ENCODE assay signal across 8 mouse cellular contexts in genomic region chr7:19558965-19559364, GRCm38 (mm10). TPM values are rescaled to one million over a fixed set of nuclear protein-coding genes. Genes with fewer than 3 reads are reported as not detected.
A peak's percentile ranks its signal among the peaks of the same experiment; 100 is the strongest.
DNase-seq lines count a peak whose midpoint lies in the region; ATAC-seq and TF ChIP-seq lines count a peak whose summit lies in the region.

No protein-coding gene starts in this region.

- H3K9me3 ChIP-seq in ES-E14 (ENCODE audit: control insufficient read depth, insufficient read depth, low read depth, low read length), result no peaks in the 10 kb centered on the region
- H3K9me3 ChIP-seq in hindbrain, embryonic 15.5 days, result no peaks in the 10 kb centered on the region
- H3K9me3 ChIP-seq in midbrain, postnatal 0 days (ENCODE audit: low read length), result no peaks in the 10 kb centered on the region

- WGBS in heart, adult 2 months, result 62% methylated on average over 2 of the region's 2 CpGs
- WGBS in hindbrain, embryonic 15.5 days, result 44% methylated on average over 2 of the region's 2 CpGs
- WGBS in midbrain, postnatal 0 days, result 51% methylated on average over 2 of the region's 2 CpGs

- no peak for ATAC-seq in hindbrain, embryonic 15.5 days (ENCODE audit: low FRiP score, low read depth)
- no peak for ATAC-seq in midbrain, postnatal 0 days (ENCODE audit: low FRiP score)
- no peak for ATAC-seq in monocyte, adult 5-6 weeks (replicated peaks; ENCODE audit: insufficient number of reproducible peaks, low FRiP score, low TSS enrichment, poor library complexity, severe bottlenecking)

- intact Hi-C loops in heart, adult 2 months (cut with DNase I), result no loop called here
- intact Hi-C loops in heart, postnatal 10 days (cut with DNase I), result no loop called here

- H3K36me3 ChIP-seq in heart, adult 2 months (ENCODE audit: control insufficient read depth, insufficient read depth, low read length), result no peaks in the 10 kb centered on the region; the same call in none of the 2 replicates
- H3K36me3 ChIP-seq in ES-E14 (ENCODE audit: control insufficient read depth, insufficient read depth, low read length, poor library complexity, severe bottlenecking), result peaks cover 16% of the 10 kb centered on the region; the same call in 1 of the 2 replicates
- H3K36me3 ChIP-seq in hindbrain, embryonic 15.5 days, result peaks cover under 1% of the 10 kb centered on the region
- H3K36me3 ChIP-seq in midbrain, postnatal 0 days (ENCODE audit: insufficient read depth, low read length), result peaks cover 6% of the 10 kb centered on the region; the same call in 1 of the 2 replicates

- peak; percentile 63 for TF ChIP-seq CTCF in heart, adult 2 months (IDR thresholded peaks at IDR 0.05)
- peak; percentile 68 for TF ChIP-seq CTCF in midbrain, postnatal 0 days (IDR thresholded peaks at IDR 0.05)

- no peaks in the 10 kb centered on the region for H3K27me3 ChIP-seq in heart, adult 2 months (ENCODE audit: control insufficient read depth, insufficient read depth, low read length)
- no peaks in the 10 kb centered on the region for H3K27me3 ChIP-seq in hindbrain, embryonic 15.5 days
- H3K27me3 ChIP-seq in midbrain, postnatal 0 days (ENCODE audit: insufficient read depth, low read length), result no peaks in the 10 kb centered on the region

- H3K4me2 ChIP-seq in hindbrain, embryonic 15.5 days, result peak overlapping the region; percentile 95
- peak overlapping the region; percentile 18; the same call in 1 of the 2 replicates for H3K4me2 ChIP-seq in midbrain, postnatal 0 days (ENCODE audit: low read depth, low read length, poor library complexity, severe bottlenecking)

- TF ChIP-seq POLR2A in heart, adult 2 months (IDR thresholded peaks at IDR 0.05; ENCODE audit: insufficient read depth, low read depth, low read length), result no peak

- H3K27ac ChIP-seq in heart, adult 2 months, result peak overlapping the region; percentile 57
- no peak overlapping the region for H3K27ac ChIP-seq in ES-E14 (ENCODE audit: insufficient read depth, low read depth, low read length, poor library complexity, severe bottlenecking)
- H3K27ac ChIP-seq in hindbrain, embryonic 15.5 days (replicated peaks), result no peak overlapping the region
- no peak overlapping the region for H3K27ac ChIP-seq in midbrain, postnatal 0 days (ENCODE audit: low read depth, low read length)

- peaks cover 42% of the 10 kb centered on the region for H3K4me1 ChIP-seq in heart, adult 2 months (ENCODE audit: control insufficient read depth, insufficient read depth, low read length)
- peaks cover 2 to 8% of the 10 kb centered on the region in 2 experiments; a peak in 1 of 4 replicates for H3K4me1 ChIP-seq in ES-E14 (ENCODE audit: control insufficient read depth in 2 of 2, insufficient read depth in 2 of 2, low read length in 2 of 2, poor library complexity in 1 of 2)
- peaks cover 63% of the 10 kb centered on the region for H3K4me1 ChIP-seq in hindbrain, embryonic 15.5 days (replicated peaks)
- H3K4me1 ChIP-seq in midbrain, postnatal 0 days (ENCODE audit: insufficient read depth, low read length), result peaks cover 13% of the 10 kb centered on the region

- in situ Hi-C loops in ES-E14 (cut with MboI; ENCODE audit: low sequenced_read_pairs in 2 of 2, unreplicated experiment in 2 of 2), result no loop called here

- H3K4me3 ChIP-seq in heart, adult 2 months, result no peak overlapping the region
- no peak overlapping the region for H3K4me3 ChIP-seq in ES-E14 (ENCODE audit: insufficient read depth in 1 of 2, low read depth in 1 of 2, low read length in 2 of 2, poor library complexity in 1 of 2, severe bottlenecking in 1 of 2)
- no peak overlapping the region for H3K4me3 ChIP-seq in hindbrain, embryonic 15.5 days
- no peak overlapping the region for H3K4me3 ChIP-seq in midbrain, postnatal 0 days (ENCODE audit: low read depth, low read length)

- DNase-seq in heart, adult 2 months, result no peak
- DNase-seq in heart, postnatal 10 days, result no peak
- DNase-seq in ES-E14 (ENCODE audit: low read depth, low spot score), result peak; percentile 51
- DNase-seq in midbrain, postnatal 0 days (ENCODE audit: low spot score), result no peak
- no peak for DNase-seq in heart, adult 18-20 months
- DNase-seq in spleen, adult 12 weeks (ENCODE audit: low spot score), result no peak

- no peak for TF ChIP-seq EP300 in heart, adult 2 months (IDR thresholded peaks at IDR 0.05; ENCODE audit: insufficient read depth, low read depth, low read length)

- no peak overlapping the region for H3K9ac ChIP-seq in heart, adult 2 months (ENCODE audit: low read depth, low read length)
- no peak overlapping the region for H3K9ac ChIP-seq in ES-E14 (ENCODE audit: insufficient read depth, low read depth, low read length, poor library complexity, severe bottlenecking)
- H3K9ac ChIP-seq in hindbrain, embryonic 15.5 days, result no peak overlapping the region
- 0 out of 2 replicates have a peak overlapping the region, but pooled peaks have one; percentile 4 for H3K9ac ChIP-seq in midbrain, postnatal 0 days (replicated peaks; ENCODE audit: low read length, poor library complexity, severe bottlenecking)

- peaks cover 12% of the 10 kb centered on the region for H3K79me2 ChIP-seq in heart, adult 2 months (replicated peaks; ENCODE audit: control insufficient read depth, insufficient read depth, low read length)

TF ChIP-seq in ES-E14, 5 proteins besides CTCF, POLR2A, EP300 and RAD21:
- TF ChIP-seq HCFC1 (IDR thresholded peaks at IDR 0.05; ENCODE audit: borderline replicate concordance, insufficient read depth, low read length) (no peak), CHD2 (IDR thresholded peaks at IDR 0.05; ENCODE audit: low read depth, low read length) (no peak), ZNF384 (IDR thresholded peaks at IDR 0.05; ENCODE audit: low read depth, low read length) (no peak), MAFK (IDR thresholded peaks at IDR 0.05; ENCODE audit: insufficient read depth, low read depth, low read length) (no peak), ZC3H11A (IDR thresholded peaks at IDR 0.05; ENCODE audit: borderline replicate concordance, low read depth, low read length) (no peak)

RNA-seq across cellular contexts. Expression of gene Ppp1r37, which starts 3.9 kb away (rescaled TPM):
- total RNA-seq in heart, adult 2 months (2021), result 10 to 100 TPM; 58.0 to 69.5 TPM
- polyA plus RNA-seq in heart, adult 2 months (2012; rRNA removed), result 56.0 and 66.4 TPM in 2 replicates
- total RNA-seq in heart, postnatal 10 days (2021), result 10 to 100 TPM; 43.1 to 46.2 TPM
- 25.3 and 37.7 TPM in 2 replicates for total RNA-seq in ES-E14 (2012; rRNA removed)
- polyA plus RNA-seq in hindbrain, embryonic 15.5 days (2015; fragmentation: Nextera tagmentation; extraction: Ambion mirVana), result 42.5 and 46.6 TPM in 2 replicates
- total RNA-seq in midbrain, postnatal 0 days (2014; rRNA removed), result 114 and 127 TPM in 2 replicates
- polyA plus RNA-seq in midbrain, postnatal 0 days (2015; fragmentation: Nextera tagmentation; extraction: Ambion mirVana), result 27.8 and 28.1 TPM in 2 replicates
- 8.9 to 26.0 TPM (median 18.8 TPM) in 3 replicates for total RNA-seq in monocyte, adult 5-6 weeks (2017)
- total RNA-seq in heart, adult 18-20 months (2021), result 10 to 100 TPM; 61.1 to 63.1 TPM

RNA-seq across cellular contexts. Expression of gene Zfp296, which starts 18.1 kb away (rescaled TPM):
- total RNA-seq in heart, adult 2 months (2021), result under 1 TPM; 0.42 to 0.43 TPM
- polyA plus RNA-seq in heart, adult 2 months (2012; rRNA removed), result 0.82 and 1.0 TPM in 2 replicates
- total RNA-seq in heart, postnatal 10 days (2021), result not detected
- total RNA-seq in ES-E14 (2012; rRNA removed), result 32.2 and 35.3 TPM in 2 replicates
- 0.19 and 0.47 TPM in 2 replicates for polyA plus RNA-seq in hindbrain, embryonic 15.5 days (2015; fragmentation: Nextera tagmentation; extraction: Ambion mirVana)
- 0.33 and 1.2 TPM in 2 replicates for total RNA-seq in midbrain, postnatal 0 days (2014; rRNA removed)
- polyA plus RNA-seq in midbrain, postnatal 0 days (2015; fragmentation: Nextera tagmentation; extraction: Ambion mirVana), result 0.11 TPM in 1 of 2 replicates, not detected in the other
- 4.2 to 8.9 TPM (median 5.1 TPM) in 3 replicates for total RNA-seq in monocyte, adult 5-6 weeks (2017)
- under 1 TPM; 0.35 to 0.49 TPM for total RNA-seq in heart, adult 18-20 months (2021)

RNA-seq across cellular contexts. Expression of gene Gemin7, which starts 18.4 kb away (rescaled TPM):
- 10 to 100 TPM; 48.5 to 48.6 TPM for total RNA-seq in heart, adult 2 months (2021)
- 75.2 and 87.3 TPM in 2 replicates for polyA plus RNA-seq in heart, adult 2 months (2012; rRNA removed)
- total RNA-seq in heart, postnatal 10 days (2021), result 10 to 100 TPM; 54.5 to 58.0 TPM
- 42.1 and 54.2 TPM in 2 replicates for total RNA-seq in ES-E14 (2012; rRNA removed)
- 152 TPM in 2 replicates for polyA plus RNA-seq in hindbrain, embryonic 15.5 days (2015; fragmentation: Nextera tagmentation; extraction: Ambion mirVana)
- 58.1 and 70.9 TPM in 2 replicates for total RNA-seq in midbrain, postnatal 0 days (2014; rRNA removed)
- 158 and 181 TPM in 2 replicates for polyA plus RNA-seq in midbrain, postnatal 0 days (2015; fragmentation: Nextera tagmentation; extraction: Ambion mirVana)
- 52.9 to 68.5 TPM (median 62.3 TPM) in 3 replicates for total RNA-seq in monocyte, adult 5-6 weeks (2017)
- total RNA-seq in heart, adult 18-20 months (2021), result 10 to 100 TPM; 52.1 to 55.0 TPM

RNA-seq across cellular contexts. Expression of gene Nkpd1, which starts 41.3 kb away (rescaled TPM):
- total RNA-seq in heart, adult 2 months (2021), result not detected
- polyA plus RNA-seq in heart, adult 2 months (2012; rRNA removed), result 0.06 TPM in 1 of 2 replicates, not detected in the other
- not detected for total RNA-seq in heart, postnatal 10 days (2021)
- 0.54 and 0.79 TPM in 2 replicates for total RNA-seq in ES-E14 (2012; rRNA removed)
- polyA plus RNA-seq in hindbrain, embryonic 15.5 days (2015; fragmentation: Nextera tagmentation; extraction: Ambion mirVana), result 1.1 and 1.2 TPM in 2 replicates
- 2.3 TPM in 2 replicates for total RNA-seq in midbrain, postnatal 0 days (2014; rRNA removed)
- polyA plus RNA-seq in midbrain, postnatal 0 days (2015; fragmentation: Nextera tagmentation; extraction: Ambion mirVana), result 1.6 and 1.8 TPM in 2 replicates
- total RNA-seq in monocyte, adult 5-6 weeks (2017), result not detected in 3 replicates
- total RNA-seq in heart, adult 18-20 months (2021), result under 1 TPM in 1 of 2 experiments, not detected in 1; 0.18 TPM

RNA-seq across cellular contexts. Expression of gene Clasrp, which starts 45.3 kb away (rescaled TPM):
- 10 to 100 TPM; 13.9 to 14.0 TPM for total RNA-seq in heart, adult 2 months (2021)
- polyA plus RNA-seq in heart, adult 2 months (2012; rRNA removed), result 26.1 and 32.0 TPM in 2 replicates
- 10 to 100 TPM; 24.1 to 29.5 TPM for total RNA-seq in heart, postnatal 10 days (2021)
- 52.7 and 83.4 TPM in 2 replicates for total RNA-seq in ES-E14 (2012; rRNA removed)
- 56.0 and 60.7 TPM in 2 replicates for polyA plus RNA-seq in hindbrain, embryonic 15.5 days (2015; fragmentation: Nextera tagmentation; extraction: Ambion mirVana)
- 74.4 and 97.4 TPM in 2 replicates for total RNA-seq in midbrain, postnatal 0 days (2014; rRNA removed)
- polyA plus RNA-seq in midbrain, postnatal 0 days (2015; fragmentation: Nextera tagmentation; extraction: Ambion mirVana), result 70.3 and 74.7 TPM in 2 replicates
- total RNA-seq in monocyte, adult 5-6 weeks (2017), result 43.4 to 59.5 TPM (median 53.5 TPM) in 3 replicates
- total RNA-seq in heart, adult 18-20 months (2021), result 10 to 100 TPM; 10.5 to 15.6 TPM
